Mouse (Mus musculus): ENCODE results near the gene Tmem108.

The Tmem108 gene

GRCm38 (mm10) chr9:103503586-103504298 lies 257.9 kb downstream of the Tmem108 start:
- TF ChIP-seq POU5F1 (IDR thresholded peaks at IDR 0.05; ENCODE audit: borderline replicate concordance, low read length) (no peak), NANOG (IDR thresholded peaks at IDR 0.05; ENCODE audit: borderline replicate concordance, low read length) (no peak), CTCF (conservative IDR thresholded peaks at IDR 0.05; ENCODE audit: low read length) (no peak)
- H3K4me1 ChIP-seq (replicated peaks; ENCODE audit: low read depth, low read length) = peaks cover 45% of the 10 kb centered on the region
- H3K36me3 ChIP-seq (ENCODE audit: insufficient read depth, low read length) = no peaks in the 10 kb centered on the region
- peaks cover 9% of the 10 kb centered on the region for H3K9me3 ChIP-seq (ENCODE audit: low read length)
- 0 out of 2 replicates have a peak, but pooled peaks cover 2% of the 10 kb centered on the region for H3K27me3 ChIP-seq (ENCODE audit: insufficient read depth, low read length)
- no peak overlapping the region for H3K4me3 ChIP-seq (replicated peaks; ENCODE audit: low read length)

GRCm38 (mm10) chr9:103502655-103503054 lies 259.0 kb downstream of the Tmem108 start:
- Histone ChIP-seq H3K4me1 (replicated peaks; ENCODE audit: low read depth, low read length) (peaks cover 34% of the 10 kb centered on the region), H3K9me3 (ENCODE audit: low read length) (peaks cover 9% of the 10 kb centered on the region), H3K36me3 (ENCODE audit: insufficient read depth, low read length) (no peaks in the 10 kb centered on the region), H3K27me3 (ENCODE audit: insufficient read depth, low read length) (0 out of 2 replicates have a peak, but pooled peaks cover 2% of the 10 kb centered on the region), H3K4me3 (replicated peaks; ENCODE audit: low read length) (no peak overlapping the region)
- no peak for TF ChIP-seq POU5F1 (IDR thresholded peaks at IDR 0.05; ENCODE audit: borderline replicate concordance, low read length)
- TF ChIP-seq CTCF (conservative IDR thresholded peaks at IDR 0.05; ENCODE audit: low read length) = no peak
- TF ChIP-seq NANOG (IDR thresholded peaks at IDR 0.05; ENCODE audit: borderline replicate concordance, low read length) = no peak

- Histone ChIP-seq H3K36me3 (ENCODE audit: insufficient read depth, low read length) (no peaks in the 10 kb centered on the region), H3K9me3 (ENCODE audit: low read length) (peaks cover 9% of the 10 kb centered on the region), H3K4me3 (replicated peaks; ENCODE audit: low read length) (no peak overlapping the region), H3K27me3 (ENCODE audit: insufficient read depth, low read length) (0 out of 2 replicates have a peak, but pooled peaks cover 2% of the 10 kb centered on the region), H3K4me1 (replicated peaks; ENCODE audit: low read depth, low read length) (peaks cover 31% of the 10 kb centered on the region)
- no peak for TF ChIP-seq CTCF (conservative IDR thresholded peaks at IDR 0.05; ENCODE audit: low read length)
- TF ChIP-seq POU5F1 (IDR thresholded peaks at IDR 0.05; ENCODE audit: borderline replicate concordance, low read length) = no peak
- TF ChIP-seq NANOG (IDR thresholded peaks at IDR 0.05; ENCODE audit: borderline replicate concordance, low read length) = no peak
Measured at GRCm38 (mm10) chr9:103501861-103502364, 259.7 kb downstream of the Tmem108 start.

- Histone ChIP-seq H3K9me3 (ENCODE audit: low read length) (peaks cover 9% of the 10 kb centered on the region), H3K36me3 (ENCODE audit: insufficient read depth, low read length) (no peaks in the 10 kb centered on the region), H3K4me1 (replicated peaks; ENCODE audit: low read depth, low read length) (peaks cover 14% of the 10 kb centered on the region), H3K4me3 (replicated peaks; ENCODE audit: low read length) (no peak overlapping the region), H3K27me3 (ENCODE audit: insufficient read depth, low read length) (0 out of 2 replicates have a peak, but pooled peaks cover 2% of the 10 kb centered on the region)
- TF ChIP-seq NANOG (IDR thresholded peaks at IDR 0.05; ENCODE audit: borderline replicate concordance, low read length) (no peak), CTCF (conservative IDR thresholded peaks at IDR 0.05; ENCODE audit: low read length) (no peak), POU5F1 (IDR thresholded peaks at IDR 0.05; ENCODE audit: borderline replicate concordance, low read length) (no peak)
Measured at GRCm38 (mm10) chr9:103499366-103499765, 262.3 kb downstream of the Tmem108 start.

- H3K4me1 ChIP-seq (replicated peaks; ENCODE audit: low read depth, low read length) = peaks cover 13% of the 10 kb centered on the region
- H3K9me3 ChIP-seq (ENCODE audit: low read length) = peaks cover 3% of the 10 kb centered on the region; the same call in 1 of the 2 replicates
- 0 out of 2 replicates have a peak, but pooled peaks cover 2% of the 10 kb centered on the region for H3K27me3 ChIP-seq (ENCODE audit: insufficient read depth, low read length)
- H3K4me3 ChIP-seq (replicated peaks; ENCODE audit: low read length) = no peak overlapping the region
- TF ChIP-seq NANOG (IDR thresholded peaks at IDR 0.05; ENCODE audit: borderline replicate concordance, low read length) (no peak), CTCF (conservative IDR thresholded peaks at IDR 0.05; ENCODE audit: low read length) (no peak), POU5F1 (IDR thresholded peaks at IDR 0.05; ENCODE audit: borderline replicate concordance, low read length) (no peak)
- H3K36me3 ChIP-seq (ENCODE audit: insufficient read depth, low read length) = no peaks in the 10 kb centered on the region
Measured at GRCm38 (mm10) chr9:103498699-103499098, 262.9 kb downstream of the Tmem108 start.

GRCm38 (mm10) chr9:103495391-103495790 lies 266.2 kb downstream of the Tmem108 start:
- no peak for TF ChIP-seq CTCF (conservative IDR thresholded peaks at IDR 0.05; ENCODE audit: low read length)
- TF ChIP-seq POU5F1 (IDR thresholded peaks at IDR 0.05; ENCODE audit: borderline replicate concordance, low read length) = no peak
- no peak for TF ChIP-seq NANOG (IDR thresholded peaks at IDR 0.05; ENCODE audit: borderline replicate concordance, low read length)
- no peak overlapping the region for H3K4me3 ChIP-seq (replicated peaks; ENCODE audit: low read length)
- H3K36me3 ChIP-seq (ENCODE audit: insufficient read depth, low read length) = no peaks in the 10 kb centered on the region
- no peaks in the 10 kb centered on the region for H3K9me3 ChIP-seq (ENCODE audit: low read length)
- no peaks in the 10 kb centered on the region for H3K4me1 ChIP-seq (replicated peaks; ENCODE audit: low read depth, low read length)
- 0 out of 2 replicates have a peak, but pooled peaks cover 1% of the 10 kb centered on the region for H3K27me3 ChIP-seq (ENCODE audit: insufficient read depth, low read length)

DNA sequence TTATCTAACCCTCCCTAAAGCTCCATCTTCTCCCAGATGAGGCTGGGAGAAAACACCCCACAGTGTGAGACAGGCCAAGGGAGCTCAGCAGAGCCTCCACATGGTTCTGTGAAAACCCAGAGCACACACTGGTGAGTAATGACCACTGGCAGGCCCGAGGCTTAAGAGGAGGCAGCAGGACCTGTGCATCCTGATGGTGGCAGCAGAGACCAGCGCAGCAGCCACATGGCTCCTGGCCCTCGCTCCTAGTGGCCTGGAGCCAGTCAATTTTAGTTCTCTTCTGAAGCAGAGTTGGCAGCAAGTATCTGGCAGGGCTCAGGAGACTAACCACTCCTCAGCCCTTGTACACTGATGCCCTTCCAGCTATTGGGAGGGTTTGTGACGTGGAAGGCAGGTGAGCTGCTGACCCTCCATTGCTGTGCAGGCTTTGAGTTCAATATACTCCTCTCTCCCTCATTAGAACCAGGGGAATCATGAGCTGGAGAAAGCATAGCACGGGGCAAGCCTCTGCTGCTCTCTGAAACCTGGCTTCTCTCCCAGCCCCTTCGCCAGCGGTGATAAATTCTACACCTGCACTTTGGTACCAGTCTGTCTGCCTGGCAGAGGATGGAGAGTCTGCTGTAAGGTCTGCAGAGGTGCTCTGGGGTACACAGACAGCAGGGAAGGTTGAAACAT lies 267.2 kb downstream of the Tmem108 start:
- no peaks in the 10 kb centered on the region for H3K4me1 ChIP-seq (replicated peaks; ENCODE audit: low read depth, low read length)
- TF ChIP-seq CTCF (conservative IDR thresholded peaks at IDR 0.05; ENCODE audit: low read length) (peak; percentile 32), NANOG (IDR thresholded peaks at IDR 0.05; ENCODE audit: borderline replicate concordance, low read length) (no peak), POU5F1 (IDR thresholded peaks at IDR 0.05; ENCODE audit: borderline replicate concordance, low read length) (no peak)
- H3K27me3 ChIP-seq (ENCODE audit: insufficient read depth, low read length) = no peaks in the 10 kb centered on the region
- H3K9me3 ChIP-seq (ENCODE audit: low read length) = no peaks in the 10 kb centered on the region
- H3K36me3 ChIP-seq (ENCODE audit: insufficient read depth, low read length) = no peaks in the 10 kb centered on the region
- H3K4me3 ChIP-seq (replicated peaks; ENCODE audit: low read length) = no peak overlapping the region

DNA sequence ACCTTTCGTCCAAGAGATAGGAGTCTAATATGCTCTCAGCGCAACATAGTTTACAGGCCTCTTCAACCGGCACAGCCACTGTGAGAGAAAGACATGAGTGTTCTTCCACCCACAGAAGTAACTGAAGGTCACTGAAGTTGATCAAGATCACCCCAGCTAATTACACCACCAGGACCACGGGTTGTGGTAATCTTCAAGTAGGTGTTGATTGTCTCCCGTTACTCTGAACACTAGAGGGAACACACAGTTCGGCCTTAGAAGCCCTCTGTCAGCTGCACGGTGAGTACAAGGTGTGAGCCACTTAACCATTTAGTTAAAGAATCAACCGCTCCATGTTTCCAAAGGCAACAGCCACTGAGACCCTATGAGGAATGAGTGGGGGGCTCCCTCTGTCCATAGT lies 269.7 kb downstream of the Tmem108 start:
- Histone ChIP-seq H3K36me3 (ENCODE audit: insufficient read depth, low read length) (no peaks in the 10 kb centered on the region), H3K27me3 (ENCODE audit: insufficient read depth, low read length) (no peaks in the 10 kb centered on the region), H3K4me1 (replicated peaks; ENCODE audit: low read depth, low read length) (peaks cover 1% of the 10 kb centered on the region; the same call in 1 of the 2 replicates), H3K4me3 (replicated peaks; ENCODE audit: low read length) (no peak overlapping the region), H3K9me3 (ENCODE audit: low read length) (no peaks in the 10 kb centered on the region)
- no peak for TF ChIP-seq NANOG (IDR thresholded peaks at IDR 0.05; ENCODE audit: borderline replicate concordance, low read length)
- no peak for TF ChIP-seq CTCF (conservative IDR thresholded peaks at IDR 0.05; ENCODE audit: low read length)
- no peak for TF ChIP-seq POU5F1 (IDR thresholded peaks at IDR 0.05; ENCODE audit: borderline replicate concordance, low read length)
